Mouse (Mus musculus): ENCODE data around the gene Esp38. TPM values are rescaled to one million over a fixed set of nuclear protein-coding genes. Genes with fewer than 3 reads are reported as not detected.
"Not testable (repeated sequence)": the region's sequence is repeated elsewhere in the genome, so short reads cannot be mapped to it uniquely, and the experiment has no call there.

Gene Esp38
- not detected for total RNA-seq (2021)
- long read RNA-seq, experiment 1 = 0 reads
- long read RNA-seq, experiment 2 = 0 reads

DNA sequence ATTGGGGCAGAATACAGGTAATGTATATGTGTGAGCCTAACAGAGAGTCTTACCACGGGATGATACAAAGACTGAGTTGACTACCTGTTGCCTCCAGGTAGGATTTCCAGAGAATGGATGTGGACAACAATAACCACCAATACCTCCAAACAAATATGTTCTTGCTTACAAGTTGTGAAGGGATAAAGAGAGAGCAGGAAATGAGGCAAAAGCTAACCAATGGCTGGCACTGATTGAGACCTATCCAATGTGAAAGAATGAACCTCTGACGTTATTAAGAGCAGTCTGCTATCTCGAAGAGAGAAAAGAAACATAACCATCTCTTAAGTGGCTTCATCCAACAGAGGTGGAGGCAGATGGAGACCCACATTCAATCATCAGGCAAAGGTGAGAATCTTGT lies at the start of gene Esp38:
Esp38 (plus strand) TSS at position 301 of the 400 bp plus-strand sequence.
- Histone ChIP-seq H3K4me3 (no peak within 1 kb of the TSS), H3K27ac (no peak within 1 kb of the TSS)
- intact Hi-C loops (cut with DNase I) = no loop called here
- DNase-seq = no peak
- TF ChIP-seq CTCF (IDR thresholded peaks at IDR 0.05) = no peak

DNA sequence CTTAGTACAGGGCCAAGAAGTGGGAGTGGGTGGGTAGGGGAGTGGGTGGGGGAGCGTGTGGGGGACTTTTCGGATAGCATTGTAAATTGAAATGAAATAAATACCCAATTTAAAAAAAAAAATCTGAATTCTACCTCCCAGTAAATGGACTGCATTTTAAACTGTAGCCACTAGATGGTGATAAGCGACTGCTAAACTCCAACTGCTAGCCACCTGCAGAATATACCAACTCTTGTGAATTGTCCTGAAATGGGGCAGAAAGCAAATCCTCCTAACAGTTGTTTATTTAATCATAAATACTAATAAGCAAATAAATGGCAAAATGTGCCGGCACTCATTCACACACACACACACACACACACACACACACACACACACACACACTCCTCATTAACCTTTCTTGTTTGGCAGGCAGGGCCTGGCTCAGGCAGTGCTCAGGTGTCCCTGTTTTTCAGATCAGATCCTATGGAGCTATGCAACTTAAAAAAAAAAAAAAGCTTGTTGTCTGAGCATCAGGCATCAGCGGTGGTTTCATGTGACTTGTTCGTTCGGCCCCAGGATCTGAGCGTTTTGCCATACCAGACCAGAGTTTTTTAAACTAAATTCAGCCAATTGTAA lies 47.3 kb upstream of the Esp38 start:
- DNase-seq; intact Hi-C loops (cut with DNase I); H3K4me3 ChIP-seq; H3K27ac ChIP-seq: not testable (repeated sequence)

Other genes starting within 250 kb of the Esp38 start
- gene AC192777.2, start 144.9 kb downstream of the Esp38 start, total RNA-seq (2021) = not detected

All from gastrocnemius, adult 2 months (tissue).